Mouse (Mus musculus): ENCODE measurements around the gene Hes6.

Gene Hes6

DNA sequence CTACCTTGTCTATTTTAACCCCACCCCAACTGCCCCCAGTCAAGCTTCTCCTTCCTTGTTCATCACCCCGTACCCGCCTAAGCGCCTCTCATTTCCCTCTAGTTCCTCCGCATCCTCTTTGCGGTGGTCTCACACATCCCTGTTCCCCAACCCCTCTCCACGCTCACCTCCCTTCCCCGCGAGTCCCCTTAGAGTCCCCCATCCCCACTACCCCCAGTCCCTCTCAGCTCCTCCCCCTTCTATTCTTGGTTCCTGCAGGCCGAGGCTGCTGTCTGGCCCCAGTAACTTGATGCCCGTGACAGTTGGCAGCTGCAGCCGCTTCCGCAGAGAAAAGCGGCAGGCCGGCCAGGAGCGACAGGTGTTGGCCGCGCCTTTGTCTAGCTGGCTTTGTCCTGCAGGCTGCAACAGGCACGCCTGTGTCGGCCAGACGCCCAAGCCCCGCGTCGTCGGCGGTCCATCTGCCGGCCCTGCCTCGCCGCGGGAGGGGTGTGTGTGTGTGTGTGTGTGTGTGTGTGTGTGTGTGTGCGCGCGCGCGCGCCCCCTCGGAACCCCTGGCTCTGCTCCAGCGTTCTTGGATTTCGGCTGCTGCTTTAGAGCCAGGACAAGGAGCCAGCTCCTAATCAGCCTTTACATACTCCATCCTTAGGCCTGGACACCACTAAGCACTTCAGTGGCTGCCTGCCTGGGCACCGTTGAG lies at the start of gene Hes6:
TSS of gene Hes6 (minus strand) at position 141 of the 697 bp plus-strand sequence.
- peak; percentile 84 to 86 for DNase-seq (ENCODE audit: low spot score in 2 of 2)

DNA sequence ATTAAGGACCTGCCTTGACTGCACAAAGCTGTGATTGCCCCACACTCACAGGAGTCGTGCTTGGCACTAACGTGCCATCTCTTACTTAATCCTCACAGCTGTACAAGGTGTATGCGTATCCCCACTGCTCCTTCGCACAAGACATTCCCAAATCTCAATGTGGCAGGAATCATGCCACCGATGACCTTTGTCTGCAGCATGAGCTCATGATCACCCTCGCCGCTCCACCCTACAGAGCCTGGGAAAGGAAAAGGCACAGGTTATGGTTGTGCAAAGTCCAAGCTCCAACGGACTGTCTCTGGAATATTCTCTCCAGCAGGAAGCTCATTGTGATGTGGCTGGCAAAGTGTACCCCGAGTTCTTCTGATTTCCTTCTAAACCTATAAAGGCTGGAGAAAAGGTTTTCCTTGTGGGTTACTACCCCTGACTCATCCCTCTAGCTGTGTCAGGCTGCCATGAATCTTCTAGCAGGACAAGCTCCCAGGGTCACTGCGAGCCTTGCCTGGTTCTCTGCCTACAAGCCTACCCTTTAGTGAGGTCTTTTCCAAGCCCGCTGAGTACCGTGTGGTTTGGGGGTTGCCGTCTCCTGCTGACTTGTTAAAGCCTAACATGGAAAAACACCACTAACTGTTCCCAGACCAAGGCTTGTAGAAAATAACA lies 49.6 kb upstream of the Hes6 start:
- no peak for DNase-seq (ENCODE audit: low spot score in 2 of 2)

- DNase-seq (ENCODE audit: low spot score in 2 of 2), result no peak
Measured at GRCm38 (mm10) chr1:91460564-91460963, 46.7 kb upstream of the Hes6 start.

- DNase-seq (ENCODE audit: low spot score in 2 of 2), result no peak
Measured at GRCm38 (mm10) chr1:91460069-91460468, 46.2 kb upstream of the Hes6 start.

DNA sequence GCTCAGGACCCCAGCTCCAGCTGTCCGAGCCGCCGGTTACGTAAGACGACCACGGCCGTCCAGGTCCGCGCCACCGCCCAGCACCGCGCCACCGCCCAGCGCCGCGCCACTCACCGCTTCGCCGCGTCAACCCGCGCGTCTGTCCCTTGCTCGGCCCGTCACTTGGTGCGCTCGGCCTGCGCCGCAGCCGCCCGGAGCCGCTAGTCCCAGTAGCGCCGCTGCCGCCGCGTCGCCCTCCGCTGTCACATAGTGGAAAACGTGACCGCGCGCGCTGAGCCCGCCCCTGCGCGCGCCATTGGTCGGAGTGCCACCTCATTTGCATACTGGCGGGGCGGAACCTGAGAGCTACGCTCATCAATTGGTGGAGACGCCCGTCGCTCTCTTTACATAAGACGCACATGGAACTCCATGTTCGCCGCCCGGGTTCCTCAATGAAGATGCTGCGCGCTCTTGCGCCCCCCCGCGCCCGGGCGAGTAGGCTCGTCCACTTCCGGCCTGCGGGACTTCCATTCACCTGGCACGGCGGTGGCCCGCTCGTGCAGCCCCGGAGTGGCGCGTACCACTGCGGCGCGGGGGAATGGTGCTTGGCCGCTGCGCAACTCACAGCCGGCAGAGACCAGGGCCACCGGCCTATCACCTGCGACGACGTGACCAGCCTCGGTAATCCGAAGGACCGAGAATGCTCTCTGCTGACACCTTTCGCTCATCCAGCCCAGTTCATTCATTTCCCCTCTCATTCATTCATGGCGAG lies 45.4 kb upstream of the Hes6 start, which contains the start of gene Per2:
TSS of gene Per2 (minus strand) at position 266 of the 751 bp plus-strand sequence.
- peak; percentile 99 for DNase-seq (ENCODE audit: low spot score in 2 of 2)

DNA sequence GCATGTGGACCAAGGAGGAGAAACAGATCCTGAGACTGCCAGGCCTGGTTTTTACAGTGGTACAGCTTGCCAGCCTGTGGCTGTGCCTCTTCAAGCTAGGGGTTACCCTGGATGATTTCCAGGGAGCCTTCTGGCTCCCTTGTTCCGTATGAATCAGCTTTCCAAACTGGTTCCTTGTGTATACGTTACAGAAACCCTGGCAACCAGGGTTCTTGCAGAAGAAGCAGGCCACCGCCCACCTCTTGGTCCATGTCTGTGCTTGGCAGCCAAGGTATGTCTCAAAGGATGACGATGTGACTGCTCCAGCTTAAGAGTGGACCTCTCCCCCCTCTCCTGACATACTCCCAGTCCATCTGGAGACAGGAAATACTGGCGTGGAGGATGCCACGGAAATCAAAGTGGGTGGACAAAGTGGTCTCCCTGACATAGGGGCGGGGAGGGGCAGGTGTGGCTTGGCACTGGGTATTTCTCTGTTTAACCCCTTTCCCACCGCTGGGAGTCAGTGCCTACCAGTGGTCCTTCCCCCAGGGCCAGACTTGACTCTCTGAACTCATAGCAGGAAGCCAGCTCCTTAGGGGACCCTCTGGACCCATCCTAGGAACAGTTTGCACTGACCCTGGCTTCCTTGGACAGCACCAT lies 44.5 kb upstream of the Hes6 start:
- peak; percentile 77 to 80 for DNase-seq (ENCODE audit: low spot score in 2 of 2)

DNA sequence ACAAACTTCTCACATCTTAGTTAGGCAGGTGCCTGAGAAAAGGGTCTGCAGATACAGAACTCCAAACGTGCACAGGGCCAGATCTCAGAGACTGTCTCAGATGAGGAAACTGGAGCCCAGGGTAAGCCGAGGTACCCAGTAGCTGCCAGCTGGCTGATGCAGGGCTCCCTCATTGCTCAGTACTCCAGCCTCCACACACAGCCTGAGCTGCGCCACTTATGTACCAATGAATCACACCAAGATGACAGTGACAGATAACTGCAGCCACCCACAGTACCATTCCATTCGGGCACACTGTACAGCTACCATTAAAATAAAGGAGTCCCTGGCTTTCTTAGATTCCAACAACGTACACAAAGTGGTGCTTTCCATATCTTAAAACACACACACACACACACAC lies 43.9 kb upstream of the Hes6 start:
- no peak for DNase-seq (ENCODE audit: low spot score in 2 of 2)

DNA sequence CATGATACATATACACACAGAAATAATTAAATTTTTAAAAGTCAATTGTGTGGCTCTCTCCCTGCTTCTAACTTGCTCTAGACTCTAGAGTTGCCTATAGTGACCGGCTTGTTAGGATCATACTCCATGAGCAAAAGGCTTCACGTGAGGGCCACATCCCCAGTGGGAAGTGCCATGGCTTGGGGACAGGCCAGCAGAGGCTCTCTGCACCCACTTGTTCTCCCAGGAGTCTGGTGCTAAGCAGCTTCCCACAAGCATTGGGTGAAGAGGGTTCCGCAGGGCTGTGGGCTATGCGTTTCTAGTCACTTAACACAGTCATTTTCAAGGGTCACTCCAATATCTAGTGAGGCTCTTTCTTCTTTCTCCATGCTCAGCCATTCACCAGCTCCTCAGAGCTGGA lies 43.3 kb upstream of the Hes6 start:
- no peak for DNase-seq (ENCODE audit: low spot score in 2 of 2)

GRCm38 (mm10) chr1:91456301-91456801 lies 42.5 kb upstream of the Hes6 start:
- peak; percentile 76 to 81 for DNase-seq (ENCODE audit: low spot score in 2 of 2)

- DNase-seq (ENCODE audit: low spot score in 2 of 2), result peak; percentile 73 to 85
Measured at GRCm38 (mm10) chr1:91455661-91456161, 41.9 kb upstream of the Hes6 start.

DNA sequence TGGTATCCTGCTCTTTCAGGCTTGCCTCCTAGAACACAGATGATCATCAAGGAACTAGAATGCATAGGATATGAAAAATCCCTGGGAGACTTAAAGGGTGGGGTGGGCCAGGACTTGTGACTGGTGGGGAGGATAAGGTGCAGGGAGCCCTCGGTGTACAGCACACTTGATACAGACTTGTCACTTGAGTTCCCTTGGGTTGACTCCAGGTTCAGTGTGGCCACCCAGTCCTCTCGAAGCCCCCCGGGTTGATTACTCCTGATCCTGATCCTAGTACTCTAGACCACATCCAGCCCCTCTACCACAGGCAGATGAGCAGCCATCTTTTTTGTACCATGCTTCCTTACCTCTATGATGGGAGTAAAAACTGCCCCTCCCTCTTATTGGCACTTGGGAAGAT lies 41.1 kb upstream of the Hes6 start:
- no peak for DNase-seq (ENCODE audit: low spot score in 2 of 2)

DNA sequence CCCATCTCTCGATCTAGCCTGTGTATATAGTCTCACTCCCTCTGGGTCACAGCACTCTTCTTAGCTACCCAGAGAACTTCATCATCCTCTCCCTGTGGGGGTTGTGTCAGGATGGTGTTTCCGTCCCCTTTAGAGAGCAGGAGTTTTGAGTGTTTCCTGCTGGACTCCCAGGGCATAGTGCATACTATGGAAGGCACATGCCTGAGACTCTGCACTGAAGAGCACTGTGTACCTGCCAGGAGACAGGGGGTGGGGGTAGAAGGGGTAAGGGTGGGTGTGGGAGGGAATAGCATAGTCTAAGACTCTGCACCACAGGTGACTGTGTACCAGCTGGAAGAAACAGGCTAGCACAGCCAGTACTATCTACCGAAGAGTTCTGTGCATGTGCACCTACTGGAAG lies 40.5 kb upstream of the Hes6 start:
- no peak for DNase-seq (ENCODE audit: low spot score in 2 of 2)

DNA sequence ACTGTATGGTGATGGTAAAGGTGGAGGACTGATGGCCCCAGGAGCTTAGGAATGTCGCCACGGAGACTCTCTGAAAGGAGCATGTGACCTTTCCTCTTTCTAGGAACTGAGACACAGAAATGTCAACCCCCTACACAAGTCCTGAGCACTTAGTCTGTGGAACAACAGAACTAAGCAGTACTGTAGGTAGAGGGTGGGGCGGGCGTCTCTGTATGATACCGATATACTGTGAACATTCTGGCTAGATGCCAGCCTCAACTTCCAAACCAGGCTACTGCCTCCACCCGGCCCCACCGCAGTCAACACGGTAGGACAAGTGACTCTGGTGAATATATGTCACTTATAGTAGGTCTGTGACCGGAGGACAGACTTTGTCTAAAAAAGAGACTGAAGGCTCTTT lies 40.1 kb upstream of the Hes6 start:
- DNase-seq (ENCODE audit: low spot score in 2 of 2), result no peak

- DNase-seq (ENCODE audit: low spot score in 2 of 2), result no peak
Measured at GRCm38 (mm10) chr1:91451547-91452084, 37.8 kb upstream of the Hes6 start.

DNA sequence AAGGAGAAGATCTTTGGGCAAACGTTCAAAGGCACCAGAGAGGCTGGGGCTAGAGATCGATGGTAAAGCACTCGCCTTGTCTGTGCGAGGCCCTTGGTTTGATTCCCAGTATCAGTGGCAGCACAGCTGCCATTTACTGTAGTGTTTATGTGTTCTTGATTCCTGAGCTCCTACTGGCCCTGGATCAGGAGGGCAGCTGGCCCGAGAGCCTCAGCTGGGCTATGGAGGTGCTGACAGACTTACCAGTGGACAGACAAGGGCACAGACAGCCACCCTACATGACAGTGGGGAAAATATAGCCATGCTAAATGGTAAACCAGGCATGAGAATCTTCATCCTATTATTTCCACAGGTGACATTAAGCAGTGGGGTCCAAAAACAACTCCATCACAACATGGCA lies 37.0 kb upstream of the Hes6 start:
- DNase-seq (ENCODE audit: low spot score in 2 of 2), result peak in 1 of 2 experiments; percentile 59

DNA sequence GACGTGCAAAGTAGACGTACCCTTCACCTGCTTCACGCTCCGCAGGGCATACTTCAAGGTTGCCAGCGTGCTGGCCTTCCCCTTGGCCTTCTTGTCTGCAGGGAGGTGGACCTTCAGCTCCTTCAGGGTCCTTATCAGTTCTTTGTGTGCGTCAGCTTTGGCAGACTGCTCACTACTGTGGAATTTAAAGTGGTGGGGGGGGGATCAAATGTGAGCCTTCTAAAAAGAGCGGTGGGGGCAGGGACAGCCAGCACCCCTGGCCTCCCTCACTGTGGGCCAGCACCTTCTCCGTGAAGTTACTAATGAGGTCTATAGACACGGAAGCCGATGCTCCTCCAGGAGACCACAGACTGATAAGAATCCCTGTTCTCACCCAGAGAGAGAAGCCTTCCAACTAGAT lies 34.9 kb upstream of the Hes6 start:
- peak in 1 of 2 experiments; percentile 47 for DNase-seq (ENCODE audit: low spot score in 2 of 2)

- no peak for DNase-seq (ENCODE audit: low spot score in 2 of 2)
Measured at GRCm38 (mm10) chr1:91446511-91446910, 32.7 kb upstream of the Hes6 start.

DNA sequence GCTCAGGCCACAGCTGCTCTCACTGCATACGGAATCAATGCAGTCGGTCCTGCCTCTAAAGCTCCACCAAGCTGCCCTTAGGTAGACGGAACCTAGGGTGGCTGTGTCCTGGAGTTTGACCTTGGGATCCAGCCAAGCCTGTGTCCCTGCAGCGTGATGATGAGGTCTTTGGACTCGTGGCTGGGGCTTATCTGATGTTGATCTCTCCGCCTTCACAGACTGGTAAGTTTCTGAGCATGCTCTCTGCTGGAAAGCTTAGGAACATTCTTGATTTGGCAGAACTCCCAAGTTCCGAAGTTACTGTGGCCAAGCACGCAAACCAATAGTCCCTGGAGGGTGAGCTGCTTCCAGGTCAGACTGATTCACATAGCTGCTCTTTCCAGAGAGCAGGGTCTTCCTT lies 32.2 kb upstream of the Hes6 start:
- DNase-seq (ENCODE audit: low spot score in 2 of 2), result peak; percentile 94 to 95

- peak in 1 of 2 experiments; percentile 65 for DNase-seq (ENCODE audit: low spot score in 2 of 2)
Measured at GRCm38 (mm10) chr1:91444841-91445830, 31.3 kb upstream of the Hes6 start.

DNA sequence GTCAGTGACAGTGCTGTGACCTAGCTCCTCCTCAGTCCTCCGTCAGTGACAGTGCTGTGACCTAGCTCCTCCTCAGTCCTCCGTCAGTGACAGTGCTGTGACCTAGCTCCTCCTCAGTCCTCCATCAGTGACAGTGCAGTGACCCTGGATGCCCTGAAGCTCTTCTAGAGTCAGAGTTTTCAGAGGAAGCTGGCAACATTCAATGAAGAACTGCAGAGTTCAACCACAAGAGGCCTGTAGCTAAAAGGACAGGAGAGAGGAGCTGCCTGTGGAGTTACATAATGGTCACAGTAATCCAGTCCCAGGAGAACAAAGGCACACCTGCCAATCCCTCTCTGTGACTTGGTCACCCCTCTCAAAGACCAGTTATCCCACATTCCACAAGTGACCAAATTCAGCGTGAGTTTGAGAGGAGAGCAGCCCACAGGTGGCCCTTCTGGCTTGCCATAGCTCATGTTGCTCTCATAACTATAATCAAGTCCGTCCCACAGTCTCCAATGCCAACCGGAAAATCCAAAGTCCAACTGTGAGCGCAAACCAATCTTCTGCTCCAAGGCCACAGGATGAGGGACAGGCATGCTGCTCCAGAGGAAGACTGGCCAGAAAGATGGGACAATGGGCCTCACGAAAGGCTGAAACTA lies 28.6 kb upstream of the Hes6 start:
- no peak for DNase-seq (ENCODE audit: low spot score in 2 of 2)

Data from heart, adult 9 months (tissue).